Mouse (Mus musculus): Measurements from ENCODE around the gene Pde4a. TPM values are rescaled to one million over a fixed set of nuclear protein-coding genes. Genes with fewer than 3 reads are reported as not detected.

Gene Pde4a
- polyA plus RNA-seq (2014; fragmentation: Nextera tagmentation; extraction: Ambion mirVana) = 13.7 and 14.0 TPM in 2 replicates

DNA sequence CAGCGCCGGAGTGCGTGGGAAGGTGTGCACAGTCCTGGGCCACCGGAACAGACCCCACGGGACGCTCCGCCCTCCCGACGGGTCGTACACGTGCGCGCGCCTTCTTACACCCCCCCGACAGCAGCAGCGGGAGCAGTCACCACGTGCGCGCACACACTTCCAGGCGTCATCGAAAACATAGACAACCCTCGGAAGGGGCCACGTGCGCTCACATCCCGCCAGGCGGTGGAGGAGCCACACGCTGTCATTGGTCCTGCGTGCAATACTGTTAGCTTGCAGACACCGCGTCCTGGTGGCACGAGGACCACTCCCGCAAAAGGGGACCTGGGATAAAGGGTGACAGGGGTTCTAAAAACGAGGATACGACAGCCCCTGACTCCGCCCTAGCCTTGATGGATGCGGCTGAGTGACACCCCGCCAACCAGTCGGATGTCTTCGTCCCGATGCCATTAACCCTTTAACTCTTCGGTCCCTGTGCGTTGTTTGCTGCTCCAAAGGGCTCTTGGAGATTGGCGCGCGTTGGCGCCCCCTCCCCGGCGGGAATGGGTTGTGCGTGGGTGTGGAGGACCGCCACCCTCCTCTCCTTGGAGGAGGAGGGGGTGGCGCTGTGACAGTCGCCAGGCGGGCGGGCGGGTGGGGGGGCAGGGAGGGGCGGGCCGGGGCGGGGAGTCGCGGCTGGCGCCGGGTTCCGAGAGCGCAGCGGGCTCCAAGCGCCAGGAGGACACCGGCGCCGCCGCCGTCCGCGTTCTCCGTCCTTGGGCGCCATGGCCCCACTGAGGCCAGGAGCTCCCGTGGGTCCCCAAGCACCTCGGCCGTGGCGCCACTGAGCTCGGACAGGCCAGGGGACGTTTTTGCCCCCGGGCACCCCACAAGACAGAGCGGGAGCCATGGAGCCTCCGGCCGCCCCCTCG lies at the start of gene Pde4a:
Pde4a (plus strand) TSS at position 674 of the 911 bp plus-strand sequence.
- Histone ChIP-seq H3K9me3 (ENCODE audit: control insufficient read depth, low read length) (no peaks in the 10 kb centered on the region), H3K27me3 (ENCODE audit: control insufficient read depth, insufficient read depth, low read length) (peaks cover 39% of the 10 kb centered on the region), H3K4me3 (ENCODE audit: low read length) (peak within 1 kb of the TSS; percentile 54), H3K27ac (ENCODE audit: low read depth, low read length) (no peak within 1 kb of the TSS), H3K9ac (ENCODE audit: low read depth, low read length) (peak within 1 kb of the TSS; percentile 53), H3K4me1 (ENCODE audit: control insufficient read depth, insufficient read depth, low read length) (peaks cover 43% of the 10 kb centered on the region), H3K4me2 (replicated peaks; ENCODE audit: low read depth, low read length) (peak within 1 kb of the TSS; percentile 89), H3K36me3 (ENCODE audit: control insufficient read depth, insufficient read depth, low read length) (no peaks in the 10 kb centered on the region)
- ATAC-seq (ENCODE audit: low FRiP score, low TSS enrichment) = no peak
- WGBS = under 1% methylated on average over 68 of the region's 86 CpGs

DNA sequence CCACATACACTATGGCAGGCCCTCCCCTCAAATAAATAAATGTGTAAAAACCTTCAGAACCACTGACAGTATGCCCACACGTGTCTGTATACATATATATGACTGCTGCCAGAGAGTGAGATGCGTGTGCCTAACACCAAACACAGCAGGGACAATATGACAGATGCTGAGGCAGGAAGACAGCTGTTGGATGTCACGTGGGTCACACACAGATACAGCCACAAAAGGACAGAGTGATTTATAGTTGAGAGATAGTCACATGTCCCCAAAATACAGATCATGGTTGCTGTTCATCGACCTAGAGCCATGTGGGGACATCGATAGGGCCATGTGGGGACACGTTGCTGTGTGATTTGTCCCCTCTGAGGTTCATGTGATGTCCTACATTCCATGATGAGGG lies 48.4 kb upstream of the Pde4a start:
- peaks cover 5% of the 10 kb centered on the region; the same call in 1 of the 2 replicates for H3K36me3 ChIP-seq (ENCODE audit: control insufficient read depth, insufficient read depth, low read length)
- H3K9me3 ChIP-seq (ENCODE audit: control insufficient read depth, low read length) = no peaks in the 10 kb centered on the region
- 74% methylated on average over 6 of the region's 6 CpGs for WGBS
- no peak overlapping the region for H3K4me3 ChIP-seq (ENCODE audit: low read length)
- H3K27me3 ChIP-seq (ENCODE audit: control insufficient read depth, insufficient read depth, low read length) = no peaks in the 10 kb centered on the region
- no peak for ATAC-seq (ENCODE audit: low FRiP score, low TSS enrichment)
- H3K4me2 ChIP-seq (replicated peaks; ENCODE audit: low read depth, low read length) = no peak overlapping the region
- no peak overlapping the region for H3K9ac ChIP-seq (ENCODE audit: low read depth, low read length)
- no peaks in the 10 kb centered on the region for H3K4me1 ChIP-seq (ENCODE audit: control insufficient read depth, insufficient read depth, low read length)
- H3K27ac ChIP-seq (ENCODE audit: low read depth, low read length) = no peak overlapping the region

DNA sequence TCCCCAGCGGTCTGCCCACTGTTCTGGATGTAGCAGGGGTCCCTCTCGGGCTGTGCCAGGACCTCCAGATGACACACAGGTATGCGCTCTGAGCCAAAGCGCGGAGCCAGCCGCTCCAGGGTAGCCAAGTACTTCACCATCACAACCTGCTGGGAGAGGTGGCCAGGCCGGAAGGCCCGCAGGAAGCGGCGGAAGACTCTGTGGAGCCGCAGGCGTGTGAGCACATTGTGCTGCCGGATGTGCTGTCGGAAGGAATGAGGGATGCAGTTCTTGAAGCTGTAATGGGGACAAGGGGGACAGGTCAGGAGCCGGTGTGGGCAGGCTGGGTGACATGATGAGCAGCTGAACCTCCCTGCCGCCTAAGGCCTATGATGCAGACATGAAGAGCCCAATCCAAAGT lies 44.0 kb upstream of the Pde4a start:
- Histone ChIP-seq H3K4me3 (ENCODE audit: low read length) (no peak overlapping the region), H3K27ac (ENCODE audit: low read depth, low read length) (no peak overlapping the region), H3K9ac (ENCODE audit: low read depth, low read length) (no peak overlapping the region), H3K27me3 (ENCODE audit: control insufficient read depth, insufficient read depth, low read length) (no peaks in the 10 kb centered on the region), H3K9me3 (ENCODE audit: control insufficient read depth, low read length) (no peaks in the 10 kb centered on the region), H3K36me3 (ENCODE audit: control insufficient read depth, insufficient read depth, low read length) (peaks cover 18% of the 10 kb centered on the region), H3K4me2 (replicated peaks; ENCODE audit: low read depth, low read length) (no peak overlapping the region), H3K4me1 (ENCODE audit: control insufficient read depth, insufficient read depth, low read length) (no peaks in the 10 kb centered on the region)
- WGBS = 90% methylated on average over 16 of the region's 16 CpGs
- ATAC-seq (ENCODE audit: low FRiP score, low TSS enrichment) = no peak

DNA sequence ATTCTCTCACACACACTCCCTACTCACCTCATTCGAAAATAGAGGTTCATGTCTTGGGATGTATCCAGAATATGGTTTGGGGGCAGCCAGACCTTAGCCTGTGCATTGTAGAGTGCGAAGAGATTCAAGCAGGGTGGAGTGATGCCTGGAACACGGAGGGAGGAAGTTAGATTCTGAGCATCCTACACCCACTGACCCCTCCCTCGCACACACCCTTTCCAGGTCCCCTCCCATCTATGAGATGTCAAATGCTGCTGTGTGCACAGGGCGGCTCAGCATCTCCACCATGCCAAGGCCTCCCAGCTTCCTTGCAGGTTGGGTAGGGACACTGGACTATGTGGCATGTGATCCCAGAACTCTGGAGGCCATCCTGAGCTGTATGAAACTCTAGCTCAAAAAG lies 40.7 kb upstream of the Pde4a start:
- H3K9me3 ChIP-seq (ENCODE audit: control insufficient read depth, low read length) = no peaks in the 10 kb centered on the region
- no peak overlapping the region for H3K9ac ChIP-seq (ENCODE audit: low read depth, low read length)
- H3K4me3 ChIP-seq (ENCODE audit: low read length) = no peak overlapping the region
- no peaks in the 10 kb centered on the region for H3K4me1 ChIP-seq (ENCODE audit: control insufficient read depth, insufficient read depth, low read length)
- no peak for ATAC-seq (ENCODE audit: low FRiP score, low TSS enrichment)
- H3K27ac ChIP-seq (ENCODE audit: low read depth, low read length) = no peak overlapping the region
- H3K27me3 ChIP-seq (ENCODE audit: control insufficient read depth, insufficient read depth, low read length) = no peaks in the 10 kb centered on the region
- no peak overlapping the region for H3K4me2 ChIP-seq (replicated peaks; ENCODE audit: low read depth, low read length)
- H3K36me3 ChIP-seq (ENCODE audit: control insufficient read depth, insufficient read depth, low read length) = peaks cover 20% of the 10 kb centered on the region
- 80% methylated on average over 5 of the region's 5 CpGs for WGBS

DNA sequence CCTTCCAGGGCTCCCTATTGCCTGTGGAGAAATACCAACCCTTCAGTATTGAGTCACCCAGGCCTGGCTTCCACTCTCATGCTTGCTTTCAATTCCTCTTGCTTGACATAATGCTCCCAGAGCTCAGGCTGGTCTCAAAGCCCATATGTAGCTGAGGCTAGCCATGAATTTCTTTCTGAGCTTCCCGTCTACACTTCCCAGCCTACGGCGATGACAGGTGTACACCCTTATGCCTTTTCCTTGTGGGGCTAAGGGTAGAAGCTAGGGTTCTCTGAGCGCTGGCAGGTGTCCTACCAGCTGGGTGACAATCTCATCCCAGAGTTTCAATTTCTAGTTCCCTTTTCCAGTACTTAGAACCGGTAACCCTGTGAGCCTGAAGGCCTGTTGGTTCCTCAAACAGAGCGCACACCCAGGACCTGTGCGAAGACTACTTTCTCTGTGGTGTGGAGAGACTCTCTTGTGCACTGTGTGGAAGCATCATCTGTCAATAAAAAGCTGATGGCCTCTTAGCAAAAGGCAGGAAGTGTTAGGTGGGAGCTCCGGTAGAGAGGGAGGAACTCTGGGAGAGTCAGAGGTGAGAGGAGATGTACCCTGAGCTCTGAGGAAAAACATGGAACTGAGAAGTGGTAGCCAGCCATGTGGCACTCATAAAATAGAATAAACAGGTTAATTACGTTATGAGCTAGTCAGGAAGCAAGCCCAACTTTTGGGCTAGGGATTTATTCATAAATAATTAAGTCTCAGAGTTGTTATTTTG lies 39.8 kb upstream of the Pde4a start:
- Histone ChIP-seq H3K4me3 (ENCODE audit: low read length) (no peak overlapping the region), H3K4me2 (replicated peaks; ENCODE audit: low read depth, low read length) (no peak overlapping the region), H3K9me3 (ENCODE audit: control insufficient read depth, low read length) (no peaks in the 10 kb centered on the region), H3K9ac (ENCODE audit: low read depth, low read length) (no peak overlapping the region), H3K27me3 (ENCODE audit: control insufficient read depth, insufficient read depth, low read length) (no peaks in the 10 kb centered on the region), H3K36me3 (ENCODE audit: control insufficient read depth, insufficient read depth, low read length) (peaks cover 16% of the 10 kb centered on the region), H3K27ac (ENCODE audit: low read depth, low read length) (no peak overlapping the region), H3K4me1 (ENCODE audit: control insufficient read depth, insufficient read depth, low read length) (0 out of 2 replicates have a peak, but pooled peaks cover 5% of the 10 kb centered on the region)
- no peak for ATAC-seq (ENCODE audit: low FRiP score, low TSS enrichment)
- WGBS = 87% methylated on average over 9 of the region's 9 CpGs

DNA sequence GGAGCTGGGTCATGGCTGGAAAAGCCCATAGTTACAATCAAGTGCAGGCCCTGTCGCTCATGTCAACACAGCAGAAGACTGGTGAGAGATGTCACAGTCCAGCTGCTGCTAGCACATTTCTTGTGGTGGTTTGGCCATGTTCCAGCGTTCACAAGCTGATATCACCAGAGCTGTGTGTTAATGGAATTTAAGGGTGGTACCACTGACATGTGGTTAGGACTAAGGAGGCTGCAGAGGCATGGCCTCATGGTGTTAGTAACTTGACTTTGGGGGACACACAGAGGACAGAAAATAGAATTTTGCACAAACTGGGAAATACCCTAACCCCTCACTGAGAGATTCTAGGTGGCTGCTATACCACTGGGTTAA lies 39.3 kb upstream of the Pde4a start:
- 79% methylated on average over 2 of the region's 2 CpGs for WGBS
- ATAC-seq (ENCODE audit: low FRiP score, low TSS enrichment) = no peak
- Histone ChIP-seq H3K9ac (ENCODE audit: low read depth, low read length) (no peak overlapping the region), H3K4me3 (ENCODE audit: low read length) (no peak overlapping the region), H3K36me3 (ENCODE audit: control insufficient read depth, insufficient read depth, low read length) (peaks cover 16% of the 10 kb centered on the region), H3K4me1 (ENCODE audit: control insufficient read depth, insufficient read depth, low read length) (0 out of 2 replicates have a peak, but pooled peaks cover 5% of the 10 kb centered on the region), H3K27me3 (ENCODE audit: control insufficient read depth, insufficient read depth, low read length) (no peaks in the 10 kb centered on the region), H3K9me3 (ENCODE audit: control insufficient read depth, low read length) (no peaks in the 10 kb centered on the region), H3K4me2 (replicated peaks; ENCODE audit: low read depth, low read length) (no peak overlapping the region), H3K27ac (ENCODE audit: low read depth, low read length) (no peak overlapping the region)

DNA sequence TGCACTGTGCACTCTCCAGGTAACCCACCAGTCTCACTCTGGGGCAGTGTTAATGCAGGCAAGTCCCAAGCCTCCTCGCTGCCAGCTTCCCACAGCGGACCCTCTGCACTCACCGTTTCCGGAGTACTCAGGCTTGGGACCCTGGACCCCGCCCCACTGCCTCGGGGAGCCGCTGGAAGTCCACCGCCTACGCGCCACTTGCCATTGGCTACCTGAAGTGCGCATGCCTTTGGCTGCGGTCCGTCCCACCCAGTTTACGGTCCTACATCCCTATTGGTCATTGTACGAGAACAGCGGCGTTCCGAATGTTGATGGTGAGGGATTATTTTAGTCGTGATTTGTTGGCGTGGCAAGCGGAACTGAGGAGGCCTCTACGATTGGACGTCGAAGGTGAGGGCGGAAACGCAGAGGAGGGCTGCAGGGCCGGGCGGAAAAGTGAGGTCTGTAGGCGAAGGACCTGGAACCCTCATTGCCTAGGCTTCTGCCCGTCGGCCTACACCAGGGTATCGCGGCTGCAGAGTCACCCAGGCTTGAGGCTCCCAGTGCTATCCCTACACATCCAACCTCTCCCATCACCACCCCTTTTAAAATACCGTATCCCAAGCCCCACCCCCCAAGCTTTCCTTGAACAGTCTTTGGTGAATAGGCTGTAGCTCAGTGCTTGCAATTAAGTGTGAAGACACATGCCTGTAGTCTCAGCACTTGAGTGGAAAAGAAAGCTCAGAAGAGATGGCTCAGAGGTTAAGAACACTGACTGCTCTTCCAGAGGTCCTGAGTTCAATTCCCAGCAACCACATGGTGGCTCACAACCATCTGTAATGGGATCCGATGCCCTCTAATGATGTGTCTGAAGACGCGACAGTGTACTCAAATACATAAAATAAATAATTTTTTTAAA lies 34.2 kb upstream of the Pde4a start, which contains the start of gene Tyk2:
Tyk2 (minus strand) TSS at position 185 of the 898 bp plus-strand sequence.
- Histone ChIP-seq H3K27me3 (ENCODE audit: control insufficient read depth, insufficient read depth, low read length) (no peaks in the 10 kb centered on the region), H3K9me3 (ENCODE audit: control insufficient read depth, low read length) (no peaks in the 10 kb centered on the region), H3K4me1 (ENCODE audit: control insufficient read depth, insufficient read depth, low read length) (0 out of 2 replicates have a peak, but pooled peaks cover 5% of the 10 kb centered on the region), H3K4me3 (ENCODE audit: low read length) (peak within 1 kb of the TSS; percentile 67), H3K9ac (ENCODE audit: low read depth, low read length) (peak within 1 kb of the TSS; percentile 71), H3K36me3 (ENCODE audit: control insufficient read depth, insufficient read depth, low read length) (peaks cover 4% of the 10 kb centered on the region; the same call in 1 of the 2 replicates), H3K4me2 (replicated peaks; ENCODE audit: low read depth, low read length) (peak within 1 kb of the TSS; percentile 68), H3K27ac (ENCODE audit: low read depth, low read length) (peak within 1 kb of the TSS; percentile 71; the same call in 1 of the 2 replicates)
- ATAC-seq (ENCODE audit: low FRiP score, low TSS enrichment) = peak; percentile 99
- WGBS = 7% methylated on average over 37 of the region's 37 CpGs

DNA sequence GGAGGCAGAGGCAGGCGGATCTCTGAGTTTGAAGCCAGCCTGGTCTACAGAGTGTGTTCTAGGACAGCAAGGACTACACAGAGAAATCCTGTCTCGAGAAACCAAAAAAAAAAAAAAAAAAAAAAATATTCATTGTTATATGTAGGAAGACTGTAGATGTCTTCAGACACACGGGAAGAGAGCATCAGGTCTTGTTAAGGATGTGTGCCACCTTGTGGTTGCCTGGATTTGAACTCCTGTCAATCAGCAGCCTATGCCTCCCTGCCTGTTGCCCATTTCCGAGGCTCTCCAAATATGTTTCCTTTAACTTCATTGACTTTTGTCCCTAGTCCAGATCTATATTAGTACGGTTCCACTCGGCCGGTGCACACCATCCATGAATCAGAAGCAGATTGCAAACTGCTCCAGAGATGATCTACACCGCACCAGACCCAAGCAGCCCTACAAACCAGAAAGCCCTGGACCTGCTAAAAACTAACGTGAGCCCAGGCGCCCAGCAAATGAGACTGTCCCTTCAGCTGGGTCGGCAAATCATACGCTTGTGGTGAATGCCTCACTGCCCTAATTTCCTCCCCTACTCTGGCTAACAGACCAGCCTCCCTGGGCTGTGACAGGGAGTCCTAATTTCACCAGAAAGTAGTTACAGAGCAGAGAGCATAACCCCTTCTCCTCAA lies 33.3 kb upstream of the Pde4a start:
- H3K9ac ChIP-seq (ENCODE audit: low read depth, low read length) = no peak overlapping the region
- H3K4me2 ChIP-seq (replicated peaks; ENCODE audit: low read depth, low read length) = no peak overlapping the region
- no peaks in the 10 kb centered on the region; the same call in 1 of the 2 replicates for H3K36me3 ChIP-seq (ENCODE audit: control insufficient read depth, insufficient read depth, low read length)
- H3K9me3 ChIP-seq (ENCODE audit: control insufficient read depth, low read length) = no peaks in the 10 kb centered on the region
- no peak for ATAC-seq (ENCODE audit: low FRiP score, low TSS enrichment)
- no peak overlapping the region for H3K4me3 ChIP-seq (ENCODE audit: low read length)
- H3K4me1 ChIP-seq (ENCODE audit: control insufficient read depth, insufficient read depth, low read length) = 0 out of 2 replicates have a peak, but pooled peaks cover 5% of the 10 kb centered on the region
- WGBS = 78% methylated on average over 12 of the region's 12 CpGs
- H3K27me3 ChIP-seq (ENCODE audit: control insufficient read depth, insufficient read depth, low read length) = no peaks in the 10 kb centered on the region
- no peak overlapping the region for H3K27ac ChIP-seq (ENCODE audit: low read depth, low read length)
